Mouse (Mus musculus) kidney, embryonic 16.5 days (tissue): ENCODE data around the gene B230104I21Rik. TPM values are rescaled to one million over a fixed set of nuclear protein-coding genes. Genes with fewer than 3 reads are reported as not detected.

Experiments
- ATAC-seq: fragments of 200-750 bp; cut with Nextera tagmentation; 2 replicates; pipeline ENCODE4 v1.8.0; 2017; ENCODE audit warnings: moderate TSS enrichment; ENCODE audit not compliant: low FRiP score, low TSS enrichment
- H3K27ac ChIP-seq: fragments of 300-500 bp; sonication (generic); 2 replicates; pipeline ENCODE4 v1.5.1; 2014; ENCODE audit warnings: low read length
- H3K27me3 ChIP-seq: fragments of 300-500 bp; sonication (generic); 2 replicates; pipeline ENCODE4 v1.6.1; 2014; ENCODE audit warnings: low read length, control low read depth, mixed read lengths; ENCODE audit not compliant: insufficient read depth
- H3K36me3 ChIP-seq: fragments of 300-500 bp; sonication (generic); 2 replicates; pipeline ENCODE4 v1.6.1; 2014; ENCODE audit warnings: low read length, control low read depth, mixed read lengths; ENCODE audit not compliant: insufficient read depth
- H3K4me1 ChIP-seq: fragments of 300-500 bp; sonication (generic); 2 replicates; pipeline ENCODE4 v1.6.1; 2014; ENCODE audit warnings: low read length, control low read depth, mixed read lengths; ENCODE audit not compliant: insufficient read depth
- H3K4me2 ChIP-seq: fragments of 300-500 bp; sonication (generic); replicated peaks from 2 replicates; pipeline ENCODE4 v1.6.1; 2014; ENCODE audit warnings: low read depth, low read length
- H3K4me3 ChIP-seq: fragments of 300-500 bp; sonication (generic); 2 replicates; pipeline ENCODE4 v1.5.1; 2014; ENCODE audit warnings: mild to moderate bottlenecking, low read length
- H3K9ac ChIP-seq: fragments of 300-500 bp; sonication (generic); replicated peaks from 2 replicates; pipeline ENCODE4 v1.6.1; 2014; ENCODE audit warnings: low read length
- H3K9me3 ChIP-seq: fragments of 300-500 bp; sonication (generic); 2 replicates; pipeline ENCODE4 v1.6.1; 2016; ENCODE audit warnings: low read length, control low read depth
- WGBS: fragments of 180-500 bp; shearing (Covaris S2); extraction: QIAGEN DNeasy Blood & Tissue Kit; methylation state at CpG from one replicate; pipeline ENCODE4 v1.1.7; 2014; 5-methylcytosine and 5-hydroxymethylcytosine counted together
- polyA plus RNA-seq: library from polyadenylated mRNA; unstranded; fragments of >200 nt; fragmentation: Nextera tagmentation; extraction: Ambion mirVana; gene quantifications from 2 replicates; pipeline ENCODE4 v1.2.1, GENCODE M21; 2015

Gene B230104I21Rik
- polyA plus RNA-seq, 1 experiment from 2014 or later = 0.37 TPM

DNA sequence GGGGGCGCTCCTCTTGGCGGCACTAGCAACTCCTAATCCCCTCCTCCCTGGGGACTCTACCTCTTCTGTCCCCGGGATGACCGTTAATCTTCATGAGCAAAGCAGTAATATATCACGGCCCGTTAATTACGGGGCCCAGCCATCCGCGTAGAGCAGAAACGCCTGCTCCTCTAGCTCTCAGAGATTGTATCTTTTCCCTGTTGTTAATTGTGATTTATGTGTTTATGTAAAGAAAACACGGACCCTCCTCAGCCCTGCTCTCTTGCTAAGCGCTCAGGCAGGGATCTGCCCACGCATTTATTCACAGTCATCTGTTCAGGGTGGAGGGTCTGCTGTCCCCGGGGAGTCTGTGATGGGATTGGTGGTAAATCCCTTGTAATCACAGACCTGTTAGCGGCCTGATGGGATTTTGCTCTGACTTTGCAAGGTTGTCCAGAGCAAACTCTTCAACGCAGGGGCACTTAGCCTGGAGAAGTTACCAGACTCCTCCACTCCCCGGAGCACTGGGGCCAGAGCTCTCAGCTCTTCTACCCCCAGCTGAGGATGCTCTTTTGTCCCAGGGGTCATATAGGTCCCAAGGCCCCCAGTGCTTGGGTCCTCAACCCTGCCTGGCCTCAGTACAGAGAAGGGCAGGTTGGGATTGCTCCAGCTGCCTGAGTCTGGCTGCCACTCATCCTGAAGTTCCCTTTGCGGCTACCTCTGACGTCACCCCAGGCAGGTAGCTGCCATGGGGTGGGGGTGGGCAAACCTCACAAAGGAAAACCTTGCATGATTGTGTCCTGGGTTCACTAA is 11.0 kb downstream of the B230104I21Rik start:
- Histone ChIP-seq H3K4me2 (0 out of 2 replicates have a peak overlapping the region, but pooled peaks have one; percentile 3), H3K4me3 (no peak overlapping the region), H3K4me1 (peaks cover 29% of the 10 kb centered on the region), H3K36me3 (no peaks in the 10 kb centered on the region), H3K9me3 (peaks cover 3% of the 10 kb centered on the region; the same call in 1 of the 2 replicates), H3K27ac (peak overlapping the region; percentile 44), H3K27me3 (peaks cover 76% of the 10 kb centered on the region), H3K9ac (no peak overlapping the region)
- ATAC-seq = peak; percentile 67
- WGBS = 6% methylated on average over 19 of the region's 19 CpGs

DNA sequence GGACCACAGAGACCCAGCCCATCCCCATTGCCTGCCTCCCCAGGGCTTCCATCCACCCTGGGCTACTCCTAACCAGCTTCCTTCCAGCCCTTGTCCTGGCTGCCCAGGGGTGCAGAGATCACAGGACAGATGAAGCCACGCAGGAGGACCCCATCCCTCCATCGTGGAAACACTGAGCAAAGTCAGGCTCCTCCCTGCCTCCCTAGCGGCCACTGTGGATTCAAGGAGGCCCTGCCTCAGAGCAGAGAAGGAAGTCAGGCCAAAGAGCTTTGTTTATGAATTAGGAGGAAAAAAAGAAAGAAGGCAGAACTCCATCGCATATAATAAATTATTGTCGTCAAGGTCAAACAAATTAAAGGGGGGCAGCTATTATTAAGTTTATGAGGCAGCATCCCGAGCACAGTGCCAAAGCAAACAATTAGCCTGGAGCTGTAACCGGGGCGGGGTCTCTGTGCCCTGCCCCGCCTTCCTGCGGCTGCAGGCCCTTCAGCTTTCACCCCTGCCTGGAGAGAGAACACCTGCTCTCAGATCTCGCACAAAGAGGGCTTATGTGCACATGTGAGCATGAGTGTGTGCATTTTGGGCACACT is 12.4 kb downstream of the B230104I21Rik start:
- Histone ChIP-seq H3K27ac (peak overlapping the region; percentile 3; the same call in 1 of the 2 replicates), H3K9ac (no peak overlapping the region), H3K4me2 (no peak overlapping the region; the same call in 1 of the 2 replicates), H3K4me3 (no peak overlapping the region), H3K27me3 (peaks cover 76% of the 10 kb centered on the region), H3K9me3 (no peaks in the 10 kb centered on the region), H3K4me1 (peaks cover 29% of the 10 kb centered on the region), H3K36me3 (no peaks in the 10 kb centered on the region)
- WGBS = 9% methylated on average over 11 of the region's 11 CpGs
- ATAC-seq = peak; percentile 61

DNA sequence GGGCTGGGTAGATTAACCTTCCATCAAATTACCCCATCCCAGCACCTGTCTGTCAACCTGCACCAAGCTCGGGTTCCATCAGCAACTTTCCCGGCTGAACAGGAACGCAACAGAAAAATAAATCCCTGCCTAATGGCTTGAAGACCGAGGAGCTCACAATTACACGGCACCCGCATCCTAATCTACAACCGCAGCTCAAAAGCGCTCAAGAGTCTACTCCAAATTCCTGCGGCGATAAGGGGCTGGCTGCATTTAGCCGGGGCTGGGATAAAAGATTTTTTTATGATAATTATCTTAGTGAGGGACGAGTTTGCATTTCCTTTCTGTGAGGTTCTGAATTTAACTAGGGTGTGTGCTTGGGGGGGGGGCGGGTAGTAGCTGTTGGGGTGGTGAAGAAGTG is 16.3 kb downstream of the B230104I21Rik start:
- Histone ChIP-seq H3K4me2 (no peak overlapping the region), H3K27ac (no peak overlapping the region), H3K9ac (no peak overlapping the region), H3K27me3 (peaks cover 77% of the 10 kb centered on the region), H3K36me3 (no peaks in the 10 kb centered on the region), H3K4me1 (peaks cover 15% of the 10 kb centered on the region), H3K9me3 (no peaks in the 10 kb centered on the region), H3K4me3 (no peak overlapping the region)
- no peak for ATAC-seq
- 65% methylated on average over 13 of the region's 13 CpGs for WGBS

DNA sequence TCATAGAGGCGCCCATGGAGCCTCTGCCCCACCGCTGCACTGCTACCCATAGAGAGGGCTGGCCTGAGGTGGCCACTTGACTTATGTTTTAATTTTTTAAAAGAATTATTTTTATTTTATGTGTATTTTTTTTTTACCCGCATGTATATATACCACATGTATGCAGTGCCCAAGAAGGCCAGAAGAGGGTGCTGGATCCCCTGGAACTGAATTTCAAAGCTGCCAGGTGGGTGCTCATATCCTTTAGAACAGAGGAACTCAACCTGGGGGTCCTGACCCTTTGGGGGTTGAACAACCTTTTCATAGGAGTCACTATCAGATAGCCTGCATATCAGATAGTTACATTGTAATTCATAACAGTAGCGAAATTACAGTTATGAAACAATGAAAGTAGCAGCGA is 19.5 kb downstream of the B230104I21Rik start:
- Histone ChIP-seq H3K4me1 (peaks cover 6% of the 10 kb centered on the region; the same call in 1 of the 2 replicates), H3K36me3 (no peaks in the 10 kb centered on the region), H3K4me2 (no peak overlapping the region), H3K27me3 (peaks cover 82% of the 10 kb centered on the region), H3K27ac (no peak overlapping the region), H3K4me3 (no peak overlapping the region), H3K9ac (no peak overlapping the region), H3K9me3 (no peaks in the 10 kb centered on the region)
- no peak for ATAC-seq
- WGBS = 96% methylated on average over 5 of the region's 5 CpGs

DNA sequence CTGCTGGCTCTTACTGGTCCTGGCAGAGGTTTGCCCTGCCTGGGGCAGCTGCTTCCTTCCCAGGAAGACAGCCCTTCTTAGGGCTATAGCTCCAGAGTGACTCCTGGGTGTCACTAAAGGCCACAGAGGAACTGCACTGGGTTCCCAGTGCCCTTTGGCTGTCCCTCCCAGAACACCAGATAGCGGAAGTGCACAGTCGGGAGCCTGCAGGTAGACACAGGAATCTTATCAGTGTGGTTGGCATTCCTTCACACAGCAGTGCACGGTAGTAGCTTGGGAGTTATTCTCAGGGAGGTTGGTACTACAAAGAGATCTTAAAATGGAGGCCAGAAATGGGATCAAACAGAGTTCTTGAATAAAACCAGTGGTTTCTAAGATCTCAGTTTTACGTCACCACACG is 22.4 kb downstream of the B230104I21Rik start:
- Histone ChIP-seq H3K9ac (no peak overlapping the region), H3K4me1 (peaks cover 6% of the 10 kb centered on the region; the same call in 1 of the 2 replicates), H3K9me3 (no peaks in the 10 kb centered on the region), H3K4me2 (no peak overlapping the region), H3K36me3 (no peaks in the 10 kb centered on the region), H3K27ac (no peak overlapping the region), H3K4me3 (no peak overlapping the region), H3K27me3 (peaks cover 56% of the 10 kb centered on the region)
- 68% methylated on average over 5 of the region's 5 CpGs for WGBS
- ATAC-seq = no peak

DNA sequence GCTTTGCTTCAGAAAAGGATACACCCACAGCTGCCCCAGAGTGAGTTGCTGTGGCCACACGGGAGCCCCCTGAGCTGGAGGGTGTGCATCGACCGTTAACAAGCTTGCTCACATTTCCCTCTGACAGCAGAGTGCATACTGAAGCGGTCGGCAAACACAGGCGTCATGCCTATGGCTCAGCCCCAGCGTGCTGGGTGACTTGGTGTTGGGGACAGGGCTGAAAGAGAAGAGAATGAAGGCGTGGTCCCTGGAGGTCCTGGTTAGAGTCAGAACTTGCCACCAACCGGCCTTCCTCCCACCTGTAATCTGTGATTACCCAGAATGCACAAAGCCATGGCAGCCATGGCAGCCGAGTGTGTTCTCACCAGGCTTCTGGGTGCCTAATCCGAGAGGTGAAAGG is 22.9 kb downstream of the B230104I21Rik start:
- peaks cover 6% of the 10 kb centered on the region; the same call in 1 of the 2 replicates for H3K4me1 ChIP-seq
- 36% methylated on average over 11 of the region's 11 CpGs for WGBS
- H3K4me2 ChIP-seq = no peak overlapping the region
- ATAC-seq = no peak
- H3K9me3 ChIP-seq = no peaks in the 10 kb centered on the region
- no peaks in the 10 kb centered on the region for H3K36me3 ChIP-seq
- no peak overlapping the region for H3K27ac ChIP-seq
- H3K27me3 ChIP-seq = peaks cover 51% of the 10 kb centered on the region
- no peak overlapping the region for H3K4me3 ChIP-seq
- no peak overlapping the region for H3K9ac ChIP-seq

DNA sequence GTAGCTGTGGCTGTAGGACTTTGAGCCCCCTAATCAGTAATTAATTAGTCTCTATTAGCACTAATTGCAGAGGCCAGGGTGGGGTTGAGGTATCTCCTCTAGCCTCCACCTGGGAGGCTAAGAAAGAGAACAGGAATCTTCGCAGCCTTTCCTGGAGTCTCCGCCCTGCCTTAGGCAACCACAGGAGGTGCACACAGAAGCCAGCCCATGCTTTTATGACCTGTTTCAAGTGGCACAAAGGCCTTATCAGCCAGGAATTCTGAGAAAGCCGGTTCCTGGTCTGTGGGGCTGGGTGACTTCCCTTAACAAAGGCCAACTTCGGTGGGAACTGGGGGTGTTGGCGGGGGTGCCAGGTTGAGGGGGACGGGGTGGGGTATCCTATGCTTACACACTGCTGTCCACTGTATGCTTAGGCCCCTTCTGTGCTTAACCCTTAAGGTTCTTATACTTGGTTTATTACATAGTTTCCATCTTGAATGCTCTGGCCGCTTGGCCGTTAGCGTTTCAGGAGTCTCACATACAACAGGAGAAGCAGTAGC is 23.9 kb downstream of the B230104I21Rik start:
- Histone ChIP-seq H3K27me3 (peaks cover 41% of the 10 kb centered on the region), H3K9ac (no peak overlapping the region), H3K36me3 (no peaks in the 10 kb centered on the region), H3K4me3 (no peak overlapping the region), H3K27ac (no peak overlapping the region), H3K4me2 (no peak overlapping the region), H3K9me3 (no peaks in the 10 kb centered on the region), H3K4me1 (peaks cover 6% of the 10 kb centered on the region; the same call in 1 of the 2 replicates)
- 0 out of 2 replicates have a peak, but pooled peaks have one; percentile 19 for ATAC-seq
- 77% methylated on average over 9 of the region's 9 CpGs for WGBS

DNA sequence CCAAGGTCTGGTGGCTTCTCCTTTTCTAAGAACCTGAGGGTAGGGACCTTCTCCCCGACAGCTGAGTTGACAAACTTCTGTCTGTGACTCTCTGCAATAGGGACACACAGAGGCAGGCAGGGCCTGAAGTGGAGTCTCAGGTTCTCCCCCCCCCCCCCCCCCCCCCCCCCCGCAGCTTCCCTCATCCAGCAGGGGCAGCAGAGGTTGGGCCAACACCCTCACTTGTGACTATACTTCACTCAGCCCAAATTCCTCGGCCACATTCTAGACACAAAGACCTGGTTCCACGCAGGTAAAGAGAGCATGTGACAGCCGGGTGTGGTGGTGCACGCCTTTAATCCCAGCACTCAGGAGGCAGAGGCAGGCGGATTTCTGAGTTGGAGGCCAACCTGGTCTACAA is 24.5 kb downstream of the B230104I21Rik start:
- Histone ChIP-seq H3K9ac (no peak overlapping the region), H3K27ac (no peak overlapping the region), H3K4me1 (peaks cover 6% of the 10 kb centered on the region; the same call in 1 of the 2 replicates), H3K27me3 (peaks cover 41% of the 10 kb centered on the region), H3K4me3 (no peak overlapping the region), H3K9me3 (no peaks in the 10 kb centered on the region), H3K4me2 (no peak overlapping the region), H3K36me3 (no peaks in the 10 kb centered on the region)
- no peak for ATAC-seq
- 89% methylated on average over 6 of the region's 7 CpGs for WGBS

DNA sequence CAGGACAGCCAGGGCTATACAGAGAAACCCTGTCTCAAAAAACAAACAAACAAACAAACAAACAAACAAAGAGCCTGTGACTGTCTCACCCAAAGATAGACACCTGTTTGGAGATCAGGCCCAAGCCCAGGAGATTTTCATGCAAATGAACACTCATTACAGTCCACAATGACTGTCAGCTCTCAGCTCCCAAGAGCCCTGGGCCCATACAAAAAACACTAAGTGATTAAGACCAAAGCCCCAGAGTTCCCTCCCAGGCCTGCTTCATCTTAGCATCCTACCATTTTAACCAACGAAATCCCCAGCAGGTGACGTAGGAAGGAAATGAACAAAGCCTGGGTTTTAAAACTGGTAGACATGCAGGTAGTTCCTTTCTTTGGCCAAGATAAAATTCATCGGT is 24.9 kb downstream of the B230104I21Rik start:
- no peak for ATAC-seq

More for the DNA sequence above, 24.9 kb downstream of the B230104I21Rik start:
- H3K4me2 ChIP-seq = no peak overlapping the region
- no peak overlapping the region for H3K27ac ChIP-seq
- no peaks in the 10 kb centered on the region for H3K9me3 ChIP-seq
- no peaks in the 10 kb centered on the region for H3K36me3 ChIP-seq
- H3K4me1 ChIP-seq = peaks cover 6% of the 10 kb centered on the region; the same call in 1 of the 2 replicates
- H3K27me3 ChIP-seq = peaks cover 40% of the 10 kb centered on the region
- no peak overlapping the region for H3K9ac ChIP-seq
- H3K4me3 ChIP-seq = no peak overlapping the region
- WGBS = 91% methylated on average over 3 of the region's 3 CpGs
